Mouse (Mus musculus) spleen, adult 2 months (tissue): ENCODE measurements around the gene Rnf186. TPM values are rescaled to one million over a fixed set of nuclear protein-coding genes. Genes with fewer than 3 reads are reported as not detected.

Source experiments
- DNase-seq, 2 experiments: peaks; one replicate each; pipeline versions ENCODE4 v3.0.0 to v3.0.0-alpha.2; 2012 to 2021; ENCODE audit warnings: low spot score in 2 of 2, low read depth in 1 of 2
- H3K27ac ChIP-seq: fragments of 200-500 bp; 2 replicates; pipeline ENCODE4 v1.5.1; 2012; ENCODE audit warnings: low read length, inconsistent platforms; ENCODE audit not compliant: insufficient read depth
- H3K27me3 ChIP-seq: fragments of 200-500 bp; 2 replicates; pipeline ENCODE4 v1.6.1; 2012; ENCODE audit warnings: mild to moderate bottlenecking, moderate library complexity, low read length, inconsistent platforms; ENCODE audit not compliant: control insufficient read depth, insufficient read depth
- H3K36me3 ChIP-seq: fragments of 200-500 bp; 2 replicates; pipeline ENCODE4 v1.6.1; 2012; ENCODE audit warnings: mild to moderate bottlenecking, low read length, inconsistent platforms; ENCODE audit not compliant: control insufficient read depth, insufficient read depth
- H3K4me1 ChIP-seq: fragments of 200-500 bp; 2 replicates; pipeline ENCODE4 v1.6.1; 2011; ENCODE audit warnings: inconsistent platforms; ENCODE audit not compliant: control insufficient read depth, insufficient read depth, insufficient read length
- H3K4me3 ChIP-seq: fragments of 200-500 bp; 2 replicates; pipeline ENCODE4 v1.5.1; 2011; ENCODE audit warnings: mild to moderate bottlenecking, inconsistent platforms; ENCODE audit not compliant: insufficient read depth, insufficient read length; ENCODE audit errors: extremely low read depth
- CTCF ChIP-seq: fragments of 200-500 bp; IDR thresholded peaks from 2 replicates; pipeline ENCODE4 v1.5.1; 2011; ENCODE audit warnings: mild to moderate bottlenecking, inconsistent platforms; ENCODE audit not compliant: insufficient read depth, insufficient read length, insufficient replicate concordance; ENCODE audit errors: extremely low read depth
- POLR2A ChIP-seq: fragments of 200-500 bp; IDR thresholded peaks from 2 replicates; pipeline ENCODE4 v1.6.1; 2011; ENCODE audit warnings: low read depth, low read length, inconsistent platforms
- WGBS: fragments of 180-500 bp; shearing (Covaris S2); methylation state at CpG from one replicate; pipeline ENCODE4 v1.1.7; 2018; 5-methylcytosine and 5-hydroxymethylcytosine counted together
- polyA plus RNA-seq: library from polyadenylated mRNA; depleted of rRNA; stranded (reverse); fragments of >200 nt; gene quantifications from 2 replicates; pipeline ENCODE4 v1.2.3, GENCODE M21; 2012

Rnf186 gene
- polyA plus RNA-seq, 1 experiment = 0.06 TPM

DNA sequence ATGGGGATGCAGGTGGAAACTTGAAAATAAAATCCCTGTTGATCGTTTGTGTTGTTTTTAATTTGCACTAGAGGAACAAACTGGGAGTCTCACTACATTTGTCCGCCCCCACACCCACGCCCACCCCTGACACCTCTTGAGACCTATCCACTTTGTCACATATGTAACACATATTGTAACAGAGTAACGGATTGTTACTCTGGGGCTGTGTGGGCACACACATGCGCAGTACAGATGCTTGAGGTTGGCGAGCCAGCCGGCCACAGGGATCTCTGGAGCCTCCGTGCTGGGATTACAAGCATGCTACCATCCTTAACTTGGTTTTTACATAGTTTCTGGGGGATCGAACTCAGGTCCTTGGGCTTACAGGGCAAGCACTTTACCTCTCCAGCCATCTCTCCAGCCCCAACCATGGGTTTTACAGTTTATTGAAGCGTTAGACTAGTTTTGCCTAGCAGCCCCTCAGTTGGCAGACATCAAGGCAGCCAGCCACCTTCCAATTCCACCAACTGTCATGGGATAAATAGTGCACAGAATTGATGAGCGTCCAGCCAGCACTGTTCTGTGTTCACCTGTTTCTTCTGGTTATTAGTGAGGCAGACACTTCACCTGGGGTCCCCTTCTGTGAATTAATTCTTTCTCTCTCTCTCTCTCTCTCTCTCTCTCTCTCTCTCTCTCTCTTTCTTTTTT, 32.3 kb upstream of the Rnf186 start:
- Histone ChIP-seq H3K4me3 (no peak overlapping the region), H3K4me1 (peaks cover 2% of the 10 kb centered on the region; the same call in 1 of the 2 replicates), H3K36me3 (no peaks in the 10 kb centered on the region), H3K27ac (no peak overlapping the region), H3K27me3 (peaks cover 2% of the 10 kb centered on the region; the same call in 1 of the 2 replicates)
- WGBS = 88% methylated on average over 11 of the region's 11 CpGs
- DNase-seq = no peak
- TF ChIP-seq CTCF = no peak
- TF ChIP-seq POLR2A = no peak

DNA sequence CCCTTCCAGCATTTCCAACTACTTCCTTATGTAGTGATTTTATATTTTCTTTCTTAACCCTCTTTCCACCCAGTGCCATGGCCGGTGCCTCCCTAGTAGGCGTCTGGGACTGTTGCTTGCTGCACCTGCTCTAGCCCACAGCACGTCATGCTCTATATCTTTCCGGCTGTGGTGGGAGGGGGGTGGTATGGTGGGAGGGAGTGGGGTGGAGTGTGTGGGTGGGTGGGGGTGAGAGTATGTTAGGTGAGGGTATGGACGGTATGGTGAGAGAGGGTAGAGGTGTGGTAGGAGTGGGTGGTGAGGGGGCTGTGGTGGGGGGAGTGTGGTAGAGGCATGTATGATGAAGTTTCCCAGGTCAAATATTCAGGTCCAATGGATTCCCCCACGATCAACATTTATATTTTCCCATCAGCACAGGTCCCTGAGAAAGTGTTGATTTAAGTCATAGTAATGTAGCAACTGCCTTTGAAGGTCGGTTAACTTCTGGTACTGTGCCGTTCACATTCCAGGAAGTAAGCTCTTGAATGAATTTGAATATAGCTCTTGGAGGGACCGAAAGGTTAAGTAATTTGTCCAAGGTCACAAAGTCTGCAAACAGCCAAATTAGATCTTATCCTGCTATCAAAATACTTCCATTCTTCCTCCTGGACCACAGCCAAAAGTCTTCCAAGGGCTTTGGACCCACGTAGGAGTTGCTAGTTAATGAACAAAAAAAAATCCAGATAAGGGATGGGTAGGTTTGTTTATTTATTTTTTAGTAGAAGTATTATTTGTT, 28.2 kb upstream of the Rnf186 start:
- Histone ChIP-seq H3K4me1 (peaks cover 2% of the 10 kb centered on the region; the same call in 1 of the 2 replicates), H3K4me3 (no peak overlapping the region), H3K27me3 (no peaks in the 10 kb centered on the region), H3K27ac (no peak overlapping the region), H3K36me3 (no peaks in the 10 kb centered on the region)
- TF ChIP-seq CTCF = no peak
- no peak for TF ChIP-seq POLR2A
- DNase-seq = no peak
- 33% methylated on average over 10 of the region's 10 CpGs for WGBS

DNA sequence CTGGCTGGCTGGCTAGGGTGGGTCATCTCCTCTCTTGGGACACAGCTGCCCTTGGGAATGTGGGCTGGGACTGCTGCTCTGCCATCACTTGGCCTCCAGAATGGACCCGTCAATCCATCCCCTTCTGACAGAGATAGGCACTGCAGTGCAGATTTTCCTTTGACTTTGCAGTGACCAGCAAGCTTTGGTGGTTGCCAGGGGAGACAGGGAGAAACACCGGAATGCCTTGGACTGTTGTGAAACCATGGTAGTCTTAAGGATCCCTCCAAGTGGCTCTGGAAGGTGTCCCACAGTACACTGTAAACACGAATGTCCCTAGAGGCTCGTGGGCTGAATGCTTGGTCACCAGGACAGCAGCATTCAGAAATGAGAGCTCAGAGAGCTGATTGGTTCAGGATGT, 27.4 kb upstream of the Rnf186 start:
- WGBS = 78% methylated on average over 4 of the region's 4 CpGs
- H3K4me3 ChIP-seq = no peak overlapping the region
- no peaks in the 10 kb centered on the region for H3K27me3 ChIP-seq
- H3K4me1 ChIP-seq = peaks cover 2% of the 10 kb centered on the region; the same call in 1 of the 2 replicates
- no peak overlapping the region for H3K27ac ChIP-seq
- no peaks in the 10 kb centered on the region for H3K36me3 ChIP-seq
- no peak for DNase-seq
- TF ChIP-seq POLR2A = no peak
- no peak for TF ChIP-seq CTCF

DNA sequence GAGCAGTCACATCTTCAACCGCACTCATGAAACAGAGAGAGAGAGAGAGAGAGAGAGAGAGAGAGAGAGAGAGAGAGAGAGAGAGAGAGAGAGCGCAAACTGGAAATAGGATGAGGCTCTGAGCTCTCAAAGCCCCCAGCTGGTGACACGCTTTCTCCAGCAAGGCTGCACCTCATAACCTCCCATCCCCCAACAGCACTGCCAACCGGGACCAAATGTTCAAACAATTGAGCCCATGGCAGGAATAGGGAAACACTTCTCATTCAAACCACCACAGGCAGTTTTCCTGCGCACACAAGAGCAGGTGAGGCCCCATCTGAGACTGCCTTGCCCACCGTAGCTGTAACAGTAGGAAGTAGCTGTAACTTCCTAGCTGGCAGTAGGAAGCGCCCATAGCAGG, 25.5 kb upstream of the Rnf186 start:
- Histone ChIP-seq H3K4me3 (no peak overlapping the region), H3K27ac (no peak overlapping the region), H3K27me3 (no peaks in the 10 kb centered on the region), H3K4me1 (peaks cover 2% of the 10 kb centered on the region; the same call in 1 of the 2 replicates), H3K36me3 (no peaks in the 10 kb centered on the region)
- TF ChIP-seq CTCF (no peak), POLR2A (no peak)
- no peak for DNase-seq
- 64% methylated on average over 7 of the region's 7 CpGs for WGBS

DNA sequence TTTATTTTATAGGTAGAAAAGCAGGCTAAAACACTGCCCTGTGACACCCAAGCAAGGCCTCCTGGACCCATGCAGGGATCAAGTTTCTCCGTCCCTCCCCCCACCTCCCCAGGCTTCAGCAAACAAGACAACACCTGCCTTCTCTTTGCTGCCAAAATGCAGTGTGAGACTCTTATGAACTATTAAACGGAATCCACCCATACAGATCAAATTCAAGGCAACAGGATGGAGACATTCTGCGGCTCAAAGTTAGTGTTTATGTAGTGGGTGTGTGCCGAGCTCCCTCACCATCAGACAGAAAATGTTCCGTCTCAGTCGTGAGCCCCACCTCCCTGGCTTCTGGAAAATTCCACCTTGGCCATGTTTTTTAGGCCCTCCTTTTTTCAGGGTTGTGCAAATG, 24.9 kb upstream of the Rnf186 start:
- Histone ChIP-seq H3K27me3 (no peaks in the 10 kb centered on the region), H3K4me1 (peaks cover 2% of the 10 kb centered on the region; the same call in 1 of the 2 replicates), H3K27ac (no peak overlapping the region), H3K36me3 (no peaks in the 10 kb centered on the region), H3K4me3 (no peak overlapping the region)
- no peak for TF ChIP-seq POLR2A
- no peak for TF ChIP-seq CTCF
- no peak for DNase-seq
- 87% methylated on average over 6 of the region's 6 CpGs for WGBS

DNA sequence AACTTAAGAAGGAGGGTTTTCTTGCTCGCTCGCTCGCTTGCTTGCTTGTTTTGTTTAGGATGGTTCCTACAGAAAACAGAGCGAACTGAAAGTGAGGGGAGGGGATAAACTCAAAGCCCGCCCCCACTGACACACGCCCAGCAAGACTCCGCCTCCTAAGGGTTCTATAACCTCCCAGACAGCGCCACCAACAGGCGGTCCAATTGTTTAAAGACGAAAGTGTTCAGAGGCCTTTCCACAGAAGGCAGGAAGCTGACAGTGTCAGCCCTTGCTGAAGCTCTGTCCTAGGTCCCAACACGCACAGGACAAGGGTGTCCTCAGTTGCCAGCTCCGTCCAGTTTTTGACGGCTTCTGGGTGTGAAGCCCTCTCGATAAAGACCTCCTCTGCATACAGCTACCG, 23.2 kb upstream of the Rnf186 start:
- H3K27ac ChIP-seq = no peak overlapping the region
- H3K4me1 ChIP-seq = no peaks in the 10 kb centered on the region; the same call in 1 of the 2 replicates
- peak; percentile 60; the same call in 1 of the 2 replicates for TF ChIP-seq CTCF
- no peak for TF ChIP-seq POLR2A
- no peaks in the 10 kb centered on the region for H3K36me3 ChIP-seq
- no peaks in the 10 kb centered on the region for H3K27me3 ChIP-seq
- WGBS = 8% methylated on average over 15 of the region's 15 CpGs
- DNase-seq = peak; percentile 89 to 91
- peak overlapping the region; percentile 54 for H3K4me3 ChIP-seq
